Mouse (Mus musculus) forelimb bud, embryonic 11.5 days (tissue): ENCODE measurements at regions not wholly inside any gene's neighbourhood (a gene's known extent, or its start where the extent isn't known, plus 50 kb on each side); places are given as distances from the start of the nearest gene placed in this dataset.

ENCODE experiments used
- DNase-seq: peaks from one replicate; pipeline ENCODE4 v3.0.0-alpha.2; 2012; ENCODE audit warnings: low read depth, low spot score

DNA sequence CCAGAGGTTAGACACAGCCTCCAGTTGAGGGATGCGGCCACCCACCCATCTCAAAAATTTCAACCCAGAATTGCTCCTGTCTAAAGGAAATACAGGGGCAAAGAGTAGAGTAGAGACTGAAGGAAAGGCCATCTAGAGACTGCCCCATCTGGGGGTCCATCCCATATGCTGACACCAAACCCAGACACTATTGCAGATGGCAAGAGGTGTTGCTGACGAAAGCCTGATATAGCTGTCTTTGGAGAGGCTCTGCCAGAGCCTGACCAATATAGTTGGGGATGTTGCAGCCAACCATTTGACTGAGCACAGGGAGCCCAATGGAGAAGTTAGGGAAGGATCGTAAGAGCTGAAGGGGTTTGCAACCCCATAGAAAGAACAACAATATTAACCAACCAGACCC is 141.6 kb upstream of the Reg3b start:
- DNase-seq: no peak

- no peak for DNase-seq
These were observed 126.1 kb upstream of the Reg3b start for GRCm38 (mm10) chr6:78244404-78244803.

DNA sequence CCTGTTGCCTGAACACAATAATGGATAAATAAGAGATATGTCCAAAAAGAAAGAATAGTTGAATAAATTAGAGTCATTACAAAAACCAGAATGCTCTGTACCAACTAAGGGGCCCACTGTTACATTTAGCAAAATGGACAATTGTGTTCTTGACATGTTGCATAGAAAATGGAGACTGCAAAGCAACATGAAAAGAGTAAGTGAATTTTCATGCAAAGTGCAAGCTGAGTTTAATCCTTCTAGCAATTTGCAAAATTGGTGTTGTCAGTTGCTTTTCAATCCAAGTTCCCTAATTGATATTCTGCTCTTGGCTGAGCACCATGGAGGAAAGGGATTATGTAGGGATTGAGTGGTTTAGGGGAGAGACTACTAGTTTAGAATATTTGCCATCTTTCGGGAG is 125.4 kb upstream of the Reg3b start:
- no peak for DNase-seq

DNA sequence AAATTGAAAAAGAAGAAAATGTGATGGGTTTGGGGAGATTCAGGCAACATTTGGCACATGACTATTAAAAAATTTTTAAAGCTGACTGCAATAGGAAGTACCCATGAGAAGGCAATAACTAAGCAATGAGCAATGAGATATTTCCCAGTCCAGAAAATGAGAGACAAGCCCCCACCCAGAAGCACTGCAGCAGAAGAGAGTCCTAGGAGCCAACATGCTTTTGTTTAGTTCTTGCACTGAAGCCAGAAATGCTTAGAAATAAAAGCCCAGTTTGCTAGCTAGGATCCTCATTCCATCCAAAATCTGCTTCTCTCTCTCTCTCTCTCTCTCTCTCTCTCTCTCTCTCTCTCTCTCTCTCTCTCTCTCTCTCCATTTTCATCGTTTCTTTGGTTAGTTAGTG is 120.4 kb upstream of the Reg3b start:
- DNase-seq: no peak

GRCm38 (mm10) chr6:78250541-78250940 is 119.9 kb upstream of the Reg3b start:
- peak; percentile 37 for DNase-seq

DNA sequence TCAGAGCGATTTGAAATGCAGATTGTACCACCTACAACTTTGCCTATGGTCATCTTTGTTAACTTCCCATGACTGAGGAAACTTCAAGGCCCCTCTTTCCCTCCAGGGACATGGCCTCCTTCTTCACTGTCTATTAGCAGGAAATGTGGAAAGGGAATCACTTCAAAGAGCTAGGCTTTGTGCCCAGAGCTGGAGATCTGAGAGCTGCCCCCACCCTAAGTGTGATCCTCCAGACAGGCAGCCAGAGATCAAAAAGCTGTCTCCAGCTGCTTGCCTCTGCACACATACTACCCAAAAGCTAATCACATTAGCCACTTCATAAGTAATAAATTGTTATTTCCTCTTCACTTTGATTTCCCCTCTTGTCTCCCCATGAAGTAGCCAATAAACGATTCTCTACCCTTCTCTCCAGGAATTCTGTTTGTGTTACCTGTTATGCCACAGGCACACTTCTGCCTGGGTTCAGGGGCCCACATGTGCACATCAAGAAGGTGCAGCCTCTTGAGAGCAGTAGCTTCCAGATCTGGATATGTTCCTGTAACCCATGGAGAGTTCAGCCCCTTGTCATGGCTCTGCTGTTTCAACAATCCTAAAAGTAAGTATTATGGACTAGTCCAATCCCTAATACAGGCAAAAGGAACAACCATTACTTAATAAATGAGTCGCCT is 98.4 kb upstream of the Reg3b start:
- no peak for DNase-seq

DNA sequence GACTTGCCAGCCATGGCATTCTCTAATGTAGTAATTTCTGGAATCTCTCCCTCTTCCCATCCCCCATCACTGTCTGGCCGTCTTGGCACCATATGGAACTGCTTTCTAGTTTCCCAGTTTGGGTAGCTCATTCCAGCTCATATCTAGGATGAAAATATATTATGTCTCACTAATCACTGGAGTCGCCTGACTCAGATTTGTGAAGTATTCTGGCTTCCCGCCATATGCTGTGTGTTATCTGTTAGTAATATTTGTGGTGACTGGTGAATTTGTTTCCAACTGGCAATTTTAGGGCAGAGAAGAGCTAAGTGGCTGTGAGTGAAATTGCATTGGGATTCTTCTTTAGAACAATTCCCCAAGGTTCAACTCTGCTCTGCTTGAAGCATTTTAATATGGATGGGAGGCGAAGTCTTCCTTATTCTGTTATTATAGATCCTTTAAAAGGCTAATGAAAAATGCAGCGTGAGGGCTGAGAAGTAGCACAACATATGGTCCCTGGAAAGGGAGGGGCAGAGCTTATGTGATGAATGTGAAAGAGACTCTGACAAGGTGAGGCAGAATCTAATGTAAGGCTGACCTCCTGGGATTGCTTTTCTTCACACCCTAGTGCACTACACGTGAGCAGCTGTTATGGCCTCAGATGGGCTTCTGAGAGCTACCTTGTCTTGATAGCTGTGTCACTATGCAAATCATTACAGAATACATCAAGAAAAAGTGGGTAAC is 92.3 kb upstream of the Reg3b start:
- peak; percentile 8 for DNase-seq

DNA sequence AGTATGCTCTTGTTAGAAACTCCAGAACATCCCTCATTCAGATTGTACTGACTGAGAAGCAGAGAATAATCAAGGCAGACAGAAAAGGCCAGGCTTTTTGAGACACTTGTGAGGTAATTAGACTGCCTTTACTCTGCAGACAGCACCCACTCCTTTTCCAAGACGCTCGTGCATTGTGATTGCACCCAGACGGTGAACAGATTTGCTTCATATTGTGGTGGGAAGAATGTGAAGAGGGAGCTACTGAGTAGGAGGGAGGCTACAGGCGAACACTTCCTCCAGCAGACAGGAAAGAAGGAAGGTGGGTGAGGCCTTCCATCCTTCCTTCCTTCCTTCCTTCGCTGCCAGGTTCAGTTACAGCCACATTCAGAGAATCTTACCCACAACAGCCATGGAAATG is 89.9 kb upstream of the Reg3b start:
- no peak for DNase-seq

DNA sequence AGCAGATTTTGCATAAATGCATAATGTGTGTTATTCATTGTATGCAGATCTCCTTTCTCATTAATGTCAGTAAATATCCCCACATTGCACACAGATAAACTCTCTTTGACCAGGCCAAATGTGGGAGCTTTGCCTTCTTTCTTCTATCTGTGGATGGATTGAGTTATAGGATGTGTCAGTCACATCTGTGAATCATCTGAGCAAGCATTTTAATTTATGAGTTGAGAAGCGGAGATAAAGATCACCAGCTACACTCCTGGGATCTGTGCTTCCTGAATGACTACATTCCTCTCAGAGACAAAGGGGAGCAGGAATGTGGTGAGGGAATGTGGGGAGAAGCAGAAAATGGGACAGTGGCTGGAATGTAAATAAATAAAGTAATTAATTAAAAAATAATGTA is 75.8 kb upstream of the Reg3b start:
- DNase-seq: no peak

DNA sequence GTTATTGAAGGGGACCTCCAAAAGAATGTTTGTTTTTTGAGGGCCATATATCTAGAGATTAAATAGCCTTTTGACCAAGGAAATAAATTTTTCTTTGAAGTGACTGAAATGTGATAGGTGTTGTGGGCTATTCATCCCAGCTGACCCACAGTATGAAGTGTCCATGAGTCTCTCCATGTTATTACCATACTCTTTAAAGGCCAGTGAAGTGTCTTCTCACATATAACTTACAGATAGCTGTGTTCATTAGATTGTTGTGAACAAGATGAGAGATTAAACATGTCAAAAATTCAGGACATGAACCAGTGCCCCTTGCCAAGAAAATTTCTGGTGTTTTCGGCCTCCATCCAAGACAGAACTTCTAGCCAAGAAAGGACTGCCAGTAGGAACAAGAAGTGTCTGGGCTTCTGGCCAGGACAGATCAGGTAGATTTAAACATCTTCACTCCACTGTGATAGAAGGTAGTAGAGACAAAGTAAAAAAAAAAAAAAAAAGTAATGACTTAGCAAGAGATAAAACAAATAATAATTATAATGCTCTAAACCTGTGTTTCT is 67.2 kb upstream of the Reg3b start:
- DNase-seq: no peak
